Mouse (Mus musculus): ENCODE measurements at regions not wholly inside any gene's neighbourhood (a gene's known extent, or its start where the extent isn't known, plus 50 kb on each side); places are given as distances from the start of the nearest gene placed in this dataset.

DNA sequence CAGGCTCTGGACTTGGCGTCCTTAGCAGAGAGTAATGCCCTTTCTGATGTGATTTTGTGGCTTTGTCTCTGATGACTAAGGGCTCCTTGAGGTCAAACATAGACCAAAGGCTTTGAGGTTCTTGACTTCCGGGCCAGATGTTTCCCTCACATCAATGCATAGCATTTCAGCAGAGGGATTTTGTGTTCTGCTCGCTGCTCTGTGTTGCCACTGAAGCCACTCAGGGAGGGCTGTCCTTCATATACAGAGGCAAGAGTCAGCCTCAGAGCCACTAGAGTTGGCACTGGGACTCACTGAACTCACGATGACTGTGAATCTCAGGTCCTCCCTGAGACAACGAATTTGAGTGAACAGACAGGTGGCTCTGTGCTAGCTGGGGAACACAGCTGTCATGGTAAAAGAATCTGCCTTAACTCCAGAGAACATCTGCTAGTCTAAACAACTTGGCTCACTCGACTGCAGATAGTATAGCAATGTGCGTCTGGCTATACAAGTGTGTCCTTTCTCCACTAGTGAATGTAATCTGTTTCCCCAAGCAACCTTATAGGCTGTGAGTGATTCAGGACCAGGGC lies 74.3 kb downstream of the Gp2 start:
- 0 out of 2 replicates have a peak, but pooled peaks have one; percentile 11 for ATAC-seq (replicated peaks; ENCODE audit: low read depth, poor library complexity, severe bottlenecking)

DNA sequence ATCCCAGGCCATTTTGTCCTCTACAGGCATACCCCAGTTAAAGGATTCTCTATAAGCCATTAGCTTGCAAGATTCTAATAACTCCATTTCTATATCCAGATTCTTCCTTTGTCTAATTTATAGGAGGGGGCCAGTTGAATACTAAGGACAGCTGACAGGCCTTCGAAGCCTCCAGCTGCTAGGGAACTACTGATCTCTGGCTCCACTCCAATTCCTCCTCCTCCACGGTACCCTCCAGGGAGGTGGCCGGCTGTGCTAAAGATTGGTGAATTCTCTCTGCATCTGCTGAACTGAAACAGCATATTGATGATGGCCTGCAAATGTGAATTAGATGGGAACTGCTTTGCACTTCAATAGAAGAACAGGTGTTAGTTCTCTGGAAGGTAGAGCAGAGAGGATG lies 79.2 kb downstream of the Gp2 start:
- no peak for ATAC-seq (replicated peaks; ENCODE audit: low read depth, poor library complexity, severe bottlenecking)

DNA sequence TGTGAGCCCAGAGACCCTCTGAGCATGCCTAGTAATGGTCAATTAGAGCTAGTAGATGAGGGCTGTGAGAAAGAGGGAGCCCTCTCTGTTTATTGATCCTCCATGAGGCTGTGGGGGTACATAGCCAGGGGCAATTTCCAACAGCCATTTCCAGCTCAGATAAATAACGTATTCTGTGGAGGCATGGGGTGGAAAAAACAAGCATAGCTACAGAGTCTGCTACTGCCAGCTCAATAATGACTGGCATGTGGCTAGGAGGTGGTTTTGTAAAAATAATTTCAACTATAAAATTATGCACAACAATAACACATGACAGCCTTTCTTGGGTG lies 94.9 kb downstream of the Gp2 start:
- ATAC-seq (replicated peaks; ENCODE audit: low read depth, poor library complexity, severe bottlenecking): no peak

DNA sequence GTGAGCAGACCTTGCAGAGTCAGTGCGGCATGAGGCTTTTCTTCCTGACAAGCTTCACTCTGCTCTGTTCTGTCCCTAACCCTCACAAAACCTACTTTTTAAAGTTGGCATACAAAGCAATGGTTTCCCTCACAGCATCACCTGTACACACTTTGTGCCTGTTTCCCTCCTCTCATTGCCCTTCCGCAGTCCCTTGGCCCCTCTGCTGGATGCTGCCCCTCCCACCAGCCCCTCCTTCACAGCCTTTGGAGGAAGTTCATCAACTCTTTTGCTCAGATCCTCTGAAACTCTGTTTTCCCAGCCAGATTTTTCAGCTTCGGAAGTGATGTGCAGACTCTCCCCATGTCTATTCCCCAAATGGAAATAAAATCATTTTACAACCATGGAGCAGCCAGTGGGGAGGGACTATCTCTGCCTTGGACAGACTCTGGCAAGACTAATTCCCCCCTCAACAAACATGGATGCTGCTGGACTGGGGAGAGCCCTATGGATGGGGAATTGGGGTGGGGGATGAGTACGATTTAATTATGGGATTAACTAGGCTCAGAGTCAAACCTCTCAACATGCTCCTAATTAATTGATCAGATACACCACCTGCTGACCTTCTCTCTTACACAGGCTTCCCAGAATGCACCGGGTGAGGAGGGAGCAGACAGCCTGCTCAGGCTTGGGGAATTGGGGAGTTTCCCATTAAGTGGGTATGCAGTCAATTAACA lies 95.4 kb downstream of the Gp2 start:
- ATAC-seq (replicated peaks; ENCODE audit: low read depth, poor library complexity, severe bottlenecking): no peak

DNA sequence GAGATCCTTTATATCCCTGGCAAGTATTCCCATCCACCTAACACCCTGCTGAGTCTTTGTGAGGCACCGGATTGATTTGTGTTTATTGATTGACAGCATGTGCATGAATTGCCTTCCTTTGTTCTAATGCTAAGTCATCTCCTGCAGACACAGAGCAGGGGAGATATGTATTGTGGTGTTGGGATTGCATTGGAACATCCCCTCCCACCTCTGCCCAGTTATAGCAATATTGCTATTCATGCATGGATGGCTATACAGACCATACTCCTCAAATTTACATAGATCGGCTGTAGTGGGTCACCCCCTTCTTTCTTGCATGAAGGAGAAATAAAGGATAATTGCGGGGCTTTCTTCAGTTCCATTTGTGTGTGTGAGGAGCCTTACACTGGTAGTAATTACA lies 101.7 kb downstream of the Gp2 start:
- no peak for ATAC-seq (replicated peaks; ENCODE audit: low read depth, poor library complexity, severe bottlenecking)

DNA sequence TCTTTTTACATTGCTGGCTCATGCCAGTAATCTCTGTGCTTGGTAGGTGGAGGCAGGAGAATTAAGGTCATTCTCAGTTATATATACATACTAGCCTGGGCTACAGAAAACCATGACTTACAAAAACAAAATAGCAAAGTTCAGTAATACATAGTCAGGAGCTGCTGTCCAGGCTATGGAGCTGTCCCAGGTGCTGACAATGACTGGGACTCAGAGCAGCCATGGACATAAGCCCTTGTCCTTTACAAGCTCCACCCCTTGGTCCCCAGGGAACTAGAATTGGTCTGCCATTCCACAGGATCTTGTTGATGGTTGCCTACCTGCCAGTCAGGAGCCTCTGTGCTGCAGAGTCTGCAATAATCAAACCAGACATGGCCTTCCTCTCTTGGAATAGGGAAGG lies 102.8 kb downstream of the Gp2 start:
- ATAC-seq (replicated peaks; ENCODE audit: low read depth, poor library complexity, severe bottlenecking): no peak

DNA sequence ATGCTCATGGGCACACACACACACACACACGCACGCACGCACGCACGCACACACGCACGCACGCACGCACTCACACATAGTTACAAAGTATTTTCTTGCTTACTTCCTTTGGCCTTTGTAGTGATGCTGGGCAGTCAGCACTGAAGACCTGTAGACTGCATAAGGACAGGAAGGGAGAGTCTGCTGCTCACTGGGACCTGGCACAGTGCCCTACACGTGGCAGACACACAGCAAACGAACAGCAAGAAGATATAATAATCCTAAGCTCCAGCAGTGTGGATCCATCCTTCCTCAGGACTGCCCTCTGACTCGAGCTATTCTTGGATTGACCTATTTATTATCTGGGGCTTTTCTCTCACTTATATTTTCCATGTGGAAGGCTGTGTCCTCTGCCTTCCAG lies 106.5 kb downstream of the Gp2 start:
- no peak for ATAC-seq (replicated peaks; ENCODE audit: low read depth, poor library complexity, severe bottlenecking)

DNA sequence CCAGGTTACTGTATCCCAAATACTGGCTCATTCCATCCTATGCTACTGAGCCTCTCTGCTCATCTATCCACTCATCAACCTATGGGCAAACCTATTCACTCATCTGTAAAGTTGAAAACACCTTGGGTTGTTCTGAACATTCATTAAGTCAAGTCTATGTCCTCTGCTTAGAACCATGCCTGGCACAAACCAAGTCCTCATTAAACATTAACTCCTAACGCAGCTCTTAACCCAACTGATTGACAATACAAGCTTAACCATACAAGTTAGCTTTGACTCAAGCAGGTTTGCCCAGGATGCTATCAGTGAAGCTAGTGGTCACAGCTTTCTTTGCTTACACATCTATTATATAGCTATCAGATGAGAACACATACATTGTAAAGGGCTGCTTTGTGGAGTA lies 108.4 kb downstream of the Gp2 start:
- ATAC-seq (replicated peaks; ENCODE audit: low read depth, poor library complexity, severe bottlenecking): no peak

DNA sequence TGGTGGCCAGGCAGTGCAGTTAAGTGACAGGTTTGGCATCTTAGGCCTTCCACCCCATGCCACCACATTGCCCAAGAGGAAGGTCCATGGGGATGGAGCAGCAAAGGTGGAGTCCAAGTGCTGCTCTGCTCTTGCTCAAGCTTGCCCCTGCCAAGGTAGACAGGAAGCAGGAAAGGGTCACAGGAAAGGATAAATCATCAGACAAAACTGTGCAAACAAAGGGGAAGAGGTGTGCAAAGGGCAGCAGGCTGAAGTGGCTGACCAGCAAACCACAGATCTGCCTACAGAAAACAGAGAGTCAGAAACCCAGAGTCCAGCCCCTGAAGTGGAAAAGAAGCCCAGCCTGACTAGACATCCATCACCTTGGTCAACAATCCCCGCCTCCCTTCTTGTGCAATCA lies 115.7 kb downstream of the Gp2 start:
- no peak for ATAC-seq (replicated peaks; ENCODE audit: low read depth, poor library complexity, severe bottlenecking)

DNA sequence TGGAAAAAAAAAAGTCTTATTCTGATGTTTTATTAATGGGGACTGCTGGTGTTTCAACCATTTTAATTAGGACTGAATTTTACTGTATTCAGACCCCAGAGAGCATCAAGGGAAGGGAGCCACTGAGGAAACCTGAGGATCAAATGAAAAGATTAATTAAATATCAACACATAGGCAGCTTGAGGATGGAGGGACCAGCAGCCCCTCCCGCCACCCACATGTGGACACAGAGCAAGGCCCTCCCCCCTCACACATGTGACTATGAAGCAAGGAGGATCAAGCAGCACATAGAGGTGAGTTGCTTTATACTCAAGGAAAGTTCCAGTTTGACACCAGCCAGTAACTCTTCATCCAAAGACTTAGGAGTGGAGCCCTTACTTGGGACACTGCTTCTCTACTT lies 126.0 kb downstream of the Gp2 start:
- no peak for ATAC-seq (replicated peaks; ENCODE audit: low read depth, poor library complexity, severe bottlenecking)

DNA sequence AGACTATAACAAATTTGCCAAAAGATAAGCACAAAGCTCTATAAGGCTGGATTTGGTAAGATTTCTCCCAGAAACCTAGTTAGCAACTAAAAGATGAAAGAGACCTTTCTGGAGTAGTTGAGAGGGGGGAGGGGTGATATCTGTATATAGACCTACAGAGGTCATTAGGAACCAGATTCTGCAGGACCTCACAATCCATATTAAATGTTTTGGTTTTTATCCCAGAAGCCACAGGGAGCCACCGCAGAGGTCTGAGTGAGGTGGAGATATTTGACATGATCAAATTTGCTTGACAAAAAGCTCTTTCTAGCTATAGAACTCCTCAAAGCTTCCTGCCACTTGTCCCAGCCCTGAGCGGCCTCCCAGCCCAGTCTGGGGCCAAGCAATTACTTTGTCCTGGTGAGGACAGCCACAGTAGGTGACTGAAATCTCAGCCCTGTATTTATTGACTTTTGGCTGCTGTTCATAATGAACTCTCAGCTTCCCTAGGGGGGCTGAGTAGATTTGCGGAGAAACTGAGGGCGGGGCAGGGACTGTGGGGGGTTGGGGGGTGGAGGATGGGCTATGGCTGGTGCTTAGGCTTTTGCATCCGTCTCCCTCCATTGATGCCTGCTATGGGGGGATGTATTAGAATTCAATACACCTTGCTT lies 128.5 kb downstream of the Gp2 start:
- ATAC-seq (replicated peaks; ENCODE audit: low read depth, poor library complexity, severe bottlenecking): no peak

DNA sequence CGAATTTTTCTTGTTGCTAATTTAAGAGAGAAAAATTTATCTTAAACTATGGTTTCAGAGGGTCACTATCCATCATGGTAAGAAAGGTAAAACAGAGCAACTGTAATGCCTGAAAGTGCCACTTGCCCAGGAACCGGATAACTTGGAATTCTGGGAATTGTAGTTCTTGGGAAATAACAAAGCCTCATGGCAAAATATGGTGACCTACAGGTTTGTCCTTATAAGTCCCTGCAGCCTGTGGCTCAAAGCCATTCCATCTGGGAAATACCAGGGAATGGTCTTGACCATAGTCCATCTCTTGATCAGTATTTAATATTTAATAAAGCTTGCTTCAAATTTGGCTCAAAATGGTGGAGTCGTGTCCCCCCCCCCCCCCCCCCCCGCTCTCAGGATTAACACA lies 111.9 kb upstream of the Gpr139 start:
- no peak for ATAC-seq (replicated peaks; ENCODE audit: low read depth, poor library complexity, severe bottlenecking)

DNA sequence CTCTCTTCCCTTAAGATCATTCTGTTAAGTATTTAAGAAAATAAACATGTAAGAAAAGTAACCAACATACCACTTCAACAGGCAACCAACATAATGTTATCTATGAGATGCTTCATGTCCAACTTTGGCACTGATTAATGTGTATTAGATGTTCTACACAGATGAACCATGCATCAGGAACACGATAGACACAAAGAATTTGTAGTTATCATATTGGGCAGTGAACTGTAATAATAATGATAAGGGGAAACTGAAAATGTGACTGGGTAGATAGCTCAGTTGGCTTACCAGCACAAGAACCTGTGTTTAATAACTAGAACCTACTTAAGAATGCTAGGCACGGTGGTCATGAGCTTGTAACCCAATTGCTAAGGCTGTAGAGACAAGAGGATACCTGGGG lies 107.0 kb upstream of the Gpr139 start:
- no peak for ATAC-seq (replicated peaks; ENCODE audit: low read depth, poor library complexity, severe bottlenecking)

DNA sequence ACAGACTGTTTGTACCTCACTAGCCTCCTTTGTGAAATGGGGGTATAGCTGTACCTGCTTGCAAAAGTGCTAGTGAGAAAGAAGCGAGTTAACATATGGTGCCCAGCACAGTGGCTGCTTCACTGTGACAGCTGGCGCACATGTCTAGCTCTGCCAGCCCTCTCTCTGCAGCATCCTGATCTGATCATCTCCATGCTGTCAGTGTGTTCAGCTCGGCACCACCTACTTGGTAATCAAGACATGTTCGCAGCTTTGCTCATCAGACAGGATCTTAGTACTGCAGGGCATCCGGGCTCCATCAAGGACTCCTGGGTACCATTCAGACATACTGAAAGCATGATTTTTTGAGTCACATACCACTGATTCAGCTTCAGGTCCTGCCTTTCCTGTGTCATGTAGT lies 100.9 kb upstream of the Gpr139 start:
- ATAC-seq (replicated peaks; ENCODE audit: low read depth, poor library complexity, severe bottlenecking): no peak

DNA sequence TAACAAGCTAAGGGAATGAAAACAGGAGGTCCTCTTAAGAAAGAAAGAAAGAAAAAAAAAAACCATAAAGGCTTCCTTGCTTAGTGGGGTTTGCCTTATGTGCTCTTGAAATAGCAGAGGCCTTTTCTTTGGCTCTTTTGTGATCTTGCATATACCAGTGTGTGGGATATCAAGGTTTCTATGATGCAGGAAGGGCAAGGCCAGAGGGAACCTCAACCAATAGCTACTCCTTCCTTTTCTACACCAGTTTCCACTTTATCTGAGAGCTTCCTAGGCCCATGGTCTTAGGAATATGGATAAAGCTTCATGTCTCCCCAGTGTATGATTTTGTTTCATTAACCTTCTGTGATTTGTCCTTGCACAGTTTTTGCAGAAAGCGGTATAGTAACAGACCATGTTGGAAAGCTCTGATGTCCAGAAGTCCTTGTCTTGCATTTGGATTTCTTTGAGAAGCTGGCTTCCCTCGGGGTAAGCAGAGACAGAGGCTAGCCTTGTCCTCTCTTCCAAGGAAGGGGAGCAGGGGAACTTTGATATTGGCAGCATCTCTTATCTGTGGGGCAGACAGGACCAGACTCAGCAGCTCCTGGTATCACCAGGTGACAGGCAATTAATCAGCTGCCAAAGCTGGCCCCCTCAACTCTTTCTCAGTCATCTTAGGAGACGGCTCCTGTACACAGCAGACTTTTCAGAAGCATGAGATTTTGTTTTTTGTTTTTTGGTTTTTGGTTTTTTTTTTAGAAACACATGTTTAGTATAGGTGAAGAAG lies 95.7 kb upstream of the Gpr139 start:
- no peak for ATAC-seq (replicated peaks; ENCODE audit: low read depth, poor library complexity, severe bottlenecking)

DNA sequence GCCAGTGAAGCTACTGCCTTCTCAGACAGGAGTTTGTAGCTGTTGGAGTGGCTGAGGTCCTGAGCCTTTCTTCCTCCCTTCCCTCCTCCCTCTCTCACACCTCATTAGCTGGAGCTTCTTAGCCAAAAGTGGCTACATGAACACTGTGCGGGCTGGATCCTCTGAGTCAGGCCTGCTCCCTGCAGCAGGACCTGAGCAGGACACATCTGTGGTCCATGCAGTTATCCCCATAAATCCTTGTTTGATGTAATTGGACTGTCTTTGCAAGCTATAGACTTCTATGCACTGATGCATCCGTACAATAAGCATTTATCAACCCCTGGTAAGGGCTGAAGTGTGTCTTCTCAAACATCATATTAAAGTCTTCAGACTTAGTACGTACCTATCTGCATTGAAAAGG lies 88.2 kb upstream of the Gpr139 start:
- no peak for ATAC-seq (replicated peaks; ENCODE audit: low read depth, poor library complexity, severe bottlenecking)

DNA sequence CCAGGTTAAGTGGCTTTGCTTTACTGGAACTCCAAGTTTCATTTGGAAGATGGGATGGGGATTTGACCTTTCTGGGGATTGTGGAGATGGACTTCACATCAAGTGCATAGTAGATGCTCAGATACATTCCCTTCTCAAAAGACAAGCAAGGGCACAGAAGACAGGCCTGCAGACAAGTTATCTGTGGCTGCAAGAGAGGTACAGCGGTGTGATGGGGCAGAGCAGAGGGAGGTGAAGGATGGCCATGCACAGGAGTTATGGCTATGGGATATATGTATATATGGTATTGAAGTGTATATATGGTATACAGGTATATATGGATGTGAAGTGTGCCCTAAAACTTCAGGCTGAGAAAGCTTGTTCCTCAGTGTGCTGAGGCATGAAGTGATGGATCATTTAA lies 87.0 kb upstream of the Gpr139 start:
- no peak for ATAC-seq (replicated peaks; ENCODE audit: low read depth, poor library complexity, severe bottlenecking)

DNA sequence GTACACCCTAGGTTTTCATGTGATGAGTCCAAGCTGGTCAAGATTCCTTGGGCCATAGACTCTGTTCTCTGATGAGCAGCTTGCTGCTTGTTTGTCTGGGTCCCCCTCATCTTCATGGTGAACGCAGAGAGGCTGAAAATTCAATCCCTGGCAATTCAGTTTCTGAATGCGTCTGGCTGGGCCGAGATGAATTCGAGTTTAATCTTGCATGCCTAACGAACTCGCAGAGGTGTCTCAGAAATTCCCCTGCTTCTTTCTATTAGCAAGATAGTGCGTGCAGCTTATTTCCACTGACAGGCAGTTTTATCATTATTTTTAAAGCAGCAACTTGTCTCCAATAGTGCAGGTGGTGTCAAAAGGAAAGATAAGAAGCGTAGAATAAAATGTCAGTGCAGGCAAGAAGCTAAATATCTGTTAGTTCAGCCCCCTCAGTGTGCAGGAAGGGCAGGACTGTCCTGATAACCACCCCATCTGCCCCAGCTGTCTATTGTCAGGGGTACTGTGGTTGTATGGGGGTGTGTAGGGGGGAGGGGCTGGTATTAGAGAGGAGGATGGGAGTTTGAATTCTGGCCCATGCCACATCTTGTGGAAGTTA lies 86.5 kb upstream of the Gpr139 start:
- no peak for ATAC-seq (replicated peaks; ENCODE audit: low read depth, poor library complexity, severe bottlenecking)

DNA sequence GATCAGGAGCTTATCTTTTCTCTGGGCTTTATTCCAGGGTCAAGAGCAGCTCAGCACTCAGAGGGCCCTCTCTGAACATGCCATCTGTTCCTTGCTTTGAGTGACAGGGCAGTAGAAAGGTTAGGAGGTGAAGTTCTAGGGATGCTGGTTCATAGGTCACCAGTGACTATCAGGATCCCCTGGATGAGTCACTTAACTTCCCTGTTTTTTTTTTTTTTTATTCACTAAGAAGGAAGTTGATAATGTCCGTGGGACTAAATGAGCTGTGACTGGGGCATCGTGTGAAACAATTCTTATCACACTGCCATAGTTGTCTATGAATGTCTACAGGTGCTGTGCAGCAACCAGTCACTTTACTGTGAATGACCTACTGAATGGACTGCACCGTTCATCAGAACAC lies 73.8 kb upstream of the Gpr139 start:
- ATAC-seq (replicated peaks; ENCODE audit: low read depth, poor library complexity, severe bottlenecking): no peak

DNA sequence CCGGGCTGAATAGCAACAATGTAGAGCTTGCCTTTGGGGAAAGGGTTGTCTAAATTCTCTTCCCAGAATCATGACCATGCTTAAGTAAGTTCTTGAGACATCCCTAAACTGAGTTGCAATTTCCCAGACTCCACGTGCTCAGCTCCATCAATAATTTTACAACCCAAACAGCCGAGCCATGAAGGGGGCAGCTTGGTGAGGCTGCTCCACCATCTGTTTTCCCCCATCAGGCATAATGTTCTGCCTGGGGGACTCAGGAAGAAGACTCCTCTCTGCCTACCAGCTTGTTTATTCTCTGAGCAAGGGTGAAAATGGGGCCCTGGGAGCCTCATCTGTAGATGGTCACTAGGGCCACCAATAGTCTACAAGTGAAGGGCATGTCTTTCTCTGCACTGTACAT lies 72.5 kb upstream of the Gpr139 start:
- no peak for ATAC-seq (replicated peaks; ENCODE audit: low read depth, poor library complexity, severe bottlenecking)

DNA sequence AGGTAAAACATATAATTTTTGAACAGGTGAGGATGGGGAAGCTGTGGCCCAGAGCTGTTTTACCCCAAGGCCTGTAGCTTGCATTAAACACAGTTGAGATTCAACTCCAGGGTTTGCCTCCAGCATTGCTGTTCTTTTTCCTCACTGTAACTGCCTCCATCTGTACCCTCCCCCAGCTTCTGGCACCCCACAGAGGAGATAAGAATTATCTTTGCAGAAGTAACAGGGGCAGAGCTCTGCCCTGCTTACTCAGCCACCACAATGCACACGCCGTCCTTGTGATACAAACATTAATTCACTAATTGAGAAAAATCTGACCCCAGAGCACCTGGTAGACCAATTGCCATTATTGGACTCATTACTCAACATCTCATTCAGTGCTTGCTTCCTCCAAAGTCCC lies 68.3 kb upstream of the Gpr139 start:
- ATAC-seq (replicated peaks; ENCODE audit: low read depth, poor library complexity, severe bottlenecking): no peak

Measured in common myeloid progenitor, adult 5-6 weeks (primary cell).